Mouse (Mus musculus) adrenal gland, postnatal 14 days (tissue): ENCODE measurements at regions not wholly inside any gene's neighbourhood (a gene's known extent, or its start where the extent isn't known, plus 50 kb on each side); places are given as distances from the start of the nearest gene placed in this dataset.

ENCODE experiments used
- DNase-seq: peaks from one replicate; pipeline ENCODE4 v3.0.0; 2021; ENCODE audit warnings: mixed read lengths

- no peak for DNase-seq
Measured at GRCm38 (mm10) chr12:46138646-46139045, 680.1 kb downstream of the Nova1 start.

GRCm38 (mm10) chr12:46125867-46126266 is 692.9 kb downstream of the Nova1 start:
- DNase-seq: no peak

- no peak for DNase-seq
Measured at GRCm38 (mm10) chr12:46111352-46111751, 707.4 kb downstream of the Nova1 start.

GRCm38 (mm10) chr12:46083356-46083755 is 735.4 kb downstream of the Nova1 start:
- no peak for DNase-seq

- DNase-seq: no peak
Measured at GRCm38 (mm10) chr12:46075789-46076217, 742.9 kb downstream of the Nova1 start.

GRCm38 (mm10) chr12:46075355-46075754 is 743.4 kb downstream of the Nova1 start:
- DNase-seq: no peak

- no peak for DNase-seq
Measured at GRCm38 (mm10) chr12:46066896-46067295, 751.8 kb downstream of the Nova1 start.

GRCm38 (mm10) chr12:46040626-46041025 is 778.1 kb downstream of the Nova1 start:
- DNase-seq: no peak

- no peak for DNase-seq
Measured at GRCm38 (mm10) chr12:46040216-46040615, 778.5 kb downstream of the Nova1 start.

- DNase-seq: no peak
Measured at GRCm38 (mm10) chr12:46036540-46037094, 782.1 kb downstream of the Nova1 start.

GRCm38 (mm10) chr12:46025266-46025665 is 793.5 kb downstream of the Nova1 start:
- DNase-seq: no peak

GRCm38 (mm10) chr12:46021546-46021910 is 797.2 kb downstream of the Nova1 start:
- no peak for DNase-seq

GRCm38 (mm10) chr12:46020835-46021545 is 797.7 kb downstream of the Nova1 start:
- no peak for DNase-seq

- no peak for DNase-seq
Measured at GRCm38 (mm10) chr12:45977691-45978414, 840.9 kb downstream of the Nova1 start.

GRCm38 (mm10) chr12:45975780-45976179 is 842.9 kb downstream of the Nova1 start:
- no peak for DNase-seq

- DNase-seq: no peak
Measured at GRCm38 (mm10) chr12:45970472-45970871, 848.3 kb downstream of the Nova1 start.

GRCm38 (mm10) chr12:45969881-45970280 is 848.8 kb downstream of the Nova1 start:
- no peak for DNase-seq

GRCm38 (mm10) chr12:45946918-45947317 is 871.8 kb downstream of the Nova1 start:
- no peak for DNase-seq

GRCm38 (mm10) chr12:45944464-45944863 is 870.0 kb upstream of the Stxbp6 start:
- DNase-seq: no peak

- no peak for DNase-seq
Measured at GRCm38 (mm10) chr12:45942402-45942801, 867.9 kb upstream of the Stxbp6 start.

GRCm38 (mm10) chr12:45933388-45933787 is 858.9 kb upstream of the Stxbp6 start:
- DNase-seq: no peak

- no peak for DNase-seq
Measured at GRCm38 (mm10) chr12:45932251-45932650, 857.7 kb upstream of the Stxbp6 start.

GRCm38 (mm10) chr12:45929760-45930150 is 855.2 kb upstream of the Stxbp6 start:
- peak; percentile 28 for DNase-seq
